Mouse (Mus musculus) liver, embryonic 14.5 days (tissue): Measurements from ENCODE around the gene Pzp. TPM values are rescaled to one million over a fixed set of nuclear protein-coding genes. Genes with fewer than 3 reads are reported as not detected.
A peak's percentile ranks its signal among the peaks of the same experiment; 100 is the strongest.

ENCODE experiments used
- ATAC-seq: fragments of 200-750 bp; cut with Nextera tagmentation; 2 replicates; pipeline ENCODE4 v1.8.0; 2017; ENCODE audit warnings: moderate number of reproducible peaks, mild to moderate bottlenecking, moderate library complexity; ENCODE audit not compliant: insufficient read depth
- DNase-seq, 3 experiments: peaks; one replicate each; pipeline ENCODE4 v3.0.0-alpha.2; 2012 to 2013; ENCODE audit warnings: low read depth in 3 of 3, low spot score in 3 of 3
- H3K27ac ChIP-seq: fragments of 300-500 bp; sonication (generic); 2 replicates; pipeline ENCODE4 v1.5.1; 2014; ENCODE audit warnings: moderate library complexity, mild to moderate bottlenecking, control low read depth, inconsistent platforms
- H3K27me3 ChIP-seq: fragments of 300-500 bp; sonication (generic); 2 replicates; pipeline ENCODE4 v1.6.1; 2014; ENCODE audit warnings: mild to moderate bottlenecking, low read length, moderate library complexity; ENCODE audit not compliant: control insufficient read depth, insufficient read depth
- H3K36me3 ChIP-seq: fragments of 300-500 bp; sonication (generic); replicated peaks from 2 replicates; pipeline ENCODE4 v1.6.1; 2014; ENCODE audit warnings: low read depth; ENCODE audit not compliant: control insufficient read depth, insufficient read depth
- H3K4me1 ChIP-seq, 2 experiments: fragments of 200-500 bp in 1 of 2; fragments of 300-500 bp in 1 of 2; sonication (generic) in 1 of 2; replicated peaks; 2 replicates each; pipeline ENCODE4 v1.6.1; 2012 to 2014; ENCODE audit warnings: antibody characterized with exemption in 1 of 2, inconsistent platforms in 1 of 2, low read length in 1 of 2; ENCODE audit not compliant: control insufficient read depth in 2 of 2, insufficient read depth in 2 of 2
- H3K4me2 ChIP-seq: fragments of 300-500 bp; sonication (generic); 2 replicates; pipeline ENCODE4 v1.6.1; 2014; ENCODE audit warnings: low read depth, mild to moderate bottlenecking, control low read depth, moderate library complexity
- H3K4me3 ChIP-seq, 2 experiments: fragments of 200-500 bp in 1 of 2; fragments of 300-500 bp in 1 of 2; sonication (generic) in 1 of 2; 2 replicates each; pipeline ENCODE4 v1.5.1; 2012 to 2014; ENCODE audit warnings: low read depth in 2 of 2, low read length in 2 of 2, mild to moderate bottlenecking in 2 of 2, control low read depth in 1 of 2, inconsistent platforms in 1 of 2, moderate library complexity in 1 of 2; ENCODE audit not compliant: insufficient read depth in 1 of 2
- H3K9ac ChIP-seq: fragments of 300-500 bp; sonication (generic); replicated peaks from 2 replicates; pipeline ENCODE4 v1.6.1; 2014; ENCODE audit warnings: mild to moderate bottlenecking, control low read depth, moderate library complexity
- H3K9me3 ChIP-seq: fragments of 300-500 bp; sonication (generic); 2 replicates; pipeline ENCODE4 v1.6.1; 2016; ENCODE audit warnings: low read length, mixed read lengths; ENCODE audit not compliant: control insufficient read depth
- CTCF ChIP-seq: IDR thresholded peaks from 2 replicates; pipeline ENCODE4 v1.5.1; 2016; ENCODE audit warnings: antibody characterized with exemption, low read depth, control low read depth
- EP300 ChIP-seq: IDR thresholded peaks from 2 replicates; pipeline ENCODE4 v1.6.1; 2016; ENCODE audit warnings: antibody characterized with exemption, low read depth
- WGBS: fragments of 180-500 bp; shearing (Covaris S2); extraction: QIAGEN DNeasy Blood & Tissue Kit; methylation state at CpG from one replicate; pipeline ENCODE4 v1.1.7; 2014; ENCODE audit not compliant: insufficient replicate concordance; 5-methylcytosine and 5-hydroxymethylcytosine counted together
- polyA plus RNA-seq, 2 experiments: library from polyadenylated mRNA; depleted of rRNA in 1 of 2; stranded (reverse) in 1 of 2; unstranded in 1 of 2; fragments of >200 nt; fragmentation: Nextera tagmentation in 1 of 2; extraction: Ambion mirVana in 1 of 2; gene quantifications; 2 replicates each; pipeline versions ENCODE4 v1.2.1 to v1.2.3; 2012 to 2014

Gene Pzp
- polyA plus RNA-seq, 2 experiments, result 187 to 201 TPM

DNA sequence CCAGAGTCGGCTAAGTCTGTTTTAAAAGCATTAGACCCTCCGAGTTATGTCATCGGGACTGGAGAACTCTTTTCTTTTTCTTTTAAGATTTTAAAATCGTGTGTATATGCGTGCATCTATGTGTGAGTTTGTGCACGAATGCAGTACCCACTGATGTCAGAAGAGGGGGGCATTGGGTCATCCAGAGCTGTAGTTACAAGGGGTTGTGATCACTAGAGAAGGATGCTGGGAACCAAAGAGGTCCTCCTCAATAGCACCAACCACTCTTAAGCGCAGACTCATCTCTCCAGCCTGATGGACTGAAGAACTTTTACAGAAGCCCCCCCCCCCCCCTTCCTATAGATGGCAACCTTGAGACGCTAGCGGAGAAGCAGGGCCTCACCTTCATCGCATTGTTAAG is 36.4 kb downstream of the Pzp start:
- Histone ChIP-seq H3K27me3 (no peaks in the 10 kb centered on the region), H3K9me3 (no peaks in the 10 kb centered on the region), H3K4me2 (no peak overlapping the region), H3K4me3 (no peak overlapping the region), H3K36me3 (no peaks in the 10 kb centered on the region; the same call in 1 of the 2 replicates), H3K27ac (no peak overlapping the region), H3K4me1 (no peaks in the 10 kb centered on the region), H3K9ac (no peak overlapping the region)
- ATAC-seq (no peak), DNase-seq (no peak)
- no peak for TF ChIP-seq EP300
- no peak for TF ChIP-seq CTCF
- WGBS, result 73% methylated on average over 10 of the region's 10 CpGs

DNA sequence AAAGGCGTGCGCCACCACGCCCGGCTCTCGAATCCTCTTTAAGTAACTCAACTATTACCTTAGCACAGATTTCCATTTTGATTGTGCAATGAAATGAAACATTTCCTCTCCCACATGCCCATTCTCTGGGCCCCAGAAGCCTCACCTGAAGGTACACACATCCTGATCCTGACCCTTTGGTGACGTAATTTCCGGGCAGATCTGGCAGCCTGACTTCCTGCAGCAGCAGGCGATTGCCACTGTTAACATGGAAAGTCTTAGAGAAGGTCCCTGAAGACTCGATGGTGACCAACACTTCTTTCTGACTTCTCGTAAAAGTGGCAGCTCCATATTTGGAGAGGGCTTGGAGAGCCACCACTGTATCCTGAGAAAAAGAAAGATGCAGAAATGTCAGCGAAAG is 38.8 kb downstream of the Pzp start:
- Histone ChIP-seq H3K27ac (no peak overlapping the region), H3K9ac (no peak overlapping the region), H3K4me1 (no peaks in the 10 kb centered on the region), H3K27me3 (no peaks in the 10 kb centered on the region), H3K9me3 (no peaks in the 10 kb centered on the region), H3K36me3 (no peaks in the 10 kb centered on the region; the same call in 1 of the 2 replicates), H3K4me3 (no peak overlapping the region), H3K4me2 (no peak overlapping the region)
- TF ChIP-seq CTCF (no peak), EP300 (no peak)
- WGBS, result 68% methylated on average over 11 of the region's 11 CpGs
- no peak for DNase-seq
- no peak for ATAC-seq

DNA sequence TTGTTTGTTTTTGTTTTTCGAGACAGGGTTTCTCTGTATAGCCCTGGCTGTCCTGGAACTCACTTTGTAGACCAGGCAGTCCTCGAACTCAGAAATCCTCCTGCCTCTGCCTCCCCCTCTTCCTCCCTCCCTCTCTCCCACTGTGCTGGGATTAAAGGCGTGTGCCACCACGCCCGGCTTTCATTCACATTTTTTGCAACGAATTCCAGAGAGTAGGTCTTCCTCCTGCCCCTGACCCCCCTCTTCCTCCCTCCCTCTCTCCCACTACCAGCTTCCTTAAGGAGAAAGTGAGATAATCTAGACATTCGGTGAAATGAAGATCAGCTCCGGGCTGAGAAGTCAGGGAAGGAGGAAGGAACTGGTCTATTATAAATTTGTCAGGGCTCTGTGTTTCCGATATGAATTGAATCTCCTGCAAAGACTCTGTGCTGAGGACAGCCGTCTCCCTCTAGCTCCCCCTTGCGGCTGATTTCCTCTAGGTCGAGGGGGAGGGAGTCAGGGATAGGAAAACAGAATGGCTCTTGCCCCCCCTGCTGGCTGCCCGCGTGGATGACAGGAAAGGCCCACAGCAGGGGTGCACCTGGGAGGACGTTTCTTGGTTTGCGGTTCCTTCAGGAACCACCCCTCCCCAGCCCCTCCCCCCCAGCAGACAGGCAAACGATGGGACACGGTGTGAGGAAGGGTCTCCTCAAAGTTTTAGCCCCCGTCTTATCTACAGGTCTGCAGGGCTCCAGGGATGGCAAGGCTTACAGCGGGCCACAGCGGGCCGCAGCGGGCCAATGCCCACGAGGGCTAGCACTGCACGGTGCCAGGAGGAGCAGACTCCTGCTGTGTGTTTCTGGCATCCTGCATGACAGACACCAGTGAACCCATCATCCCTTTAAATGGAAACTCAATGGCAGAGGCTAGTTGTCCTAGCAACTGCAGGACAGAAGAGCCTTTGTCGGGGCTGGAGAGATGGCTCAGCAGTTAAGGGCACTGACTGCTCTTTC is 46.8 kb downstream of the Pzp start:
- H3K4me3 ChIP-seq, result no peak overlapping the region
- H3K27ac ChIP-seq, result no peak overlapping the region
- 14% methylated on average over 26 of the region's 26 CpGs for WGBS
- no peaks in the 10 kb centered on the region for H3K4me1 ChIP-seq
- H3K36me3 ChIP-seq, result no peaks in the 10 kb centered on the region
- no peaks in the 10 kb centered on the region for H3K27me3 ChIP-seq
- TF ChIP-seq CTCF (peak; percentile 99), EP300 (no peak)
- peak; percentile 80 to 82 (median 80) for DNase-seq
- peak overlapping the region; percentile 39; the same call in 1 of the 2 replicates for H3K4me2 ChIP-seq
- no peaks in the 10 kb centered on the region; the same call in 1 of the 2 replicates for H3K9me3 ChIP-seq
- no peak overlapping the region for H3K9ac ChIP-seq
- ATAC-seq, result peak; percentile 79

DNA sequence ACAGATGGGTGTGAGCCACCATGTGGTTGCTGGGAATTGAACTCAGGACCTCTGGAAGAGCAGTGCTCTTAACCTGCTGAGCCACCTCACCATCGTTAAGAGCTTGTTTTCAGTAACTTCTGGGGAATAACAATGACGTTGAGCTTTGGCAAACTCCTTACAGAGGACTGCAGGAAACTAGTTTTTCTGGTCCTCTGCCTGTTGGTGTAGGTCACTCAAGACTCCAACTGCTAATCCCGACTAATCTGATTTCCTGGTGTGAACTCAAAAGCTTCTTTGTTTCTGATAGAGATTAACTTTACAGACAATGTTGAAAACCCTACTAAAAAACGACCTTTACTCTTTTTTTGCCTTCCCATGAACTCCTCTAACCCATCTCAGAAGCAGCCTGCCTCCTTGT is 49.0 kb downstream of the Pzp start:
- TF ChIP-seq EP300 (no peak), CTCF (no peak)
- WGBS, result 22% methylated on average over 4 of the region's 4 CpGs
- H3K36me3 ChIP-seq, result no peaks in the 10 kb centered on the region

DNA sequence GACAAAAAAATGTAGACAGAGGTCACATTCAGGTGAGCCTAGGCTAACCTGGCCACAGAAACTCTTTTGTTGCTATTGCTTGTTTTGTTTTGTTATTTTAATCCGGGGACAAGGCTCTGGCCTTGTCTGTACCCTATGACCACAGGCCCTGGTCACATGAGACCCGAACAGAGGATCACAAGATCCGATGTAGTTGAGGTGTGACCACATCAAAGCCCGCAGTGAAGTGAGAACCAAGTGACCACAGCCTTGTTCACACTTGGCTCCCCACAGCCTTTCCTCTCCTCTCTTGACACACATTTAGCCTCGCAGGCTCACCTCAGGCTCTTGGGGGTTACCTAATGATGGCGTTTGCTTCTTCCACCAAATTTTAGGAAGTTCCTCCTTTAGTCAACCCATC is 52.4 kb downstream of the Pzp start:
- Histone ChIP-seq H3K27me3 (no peaks in the 10 kb centered on the region), H3K9me3 (no peaks in the 10 kb centered on the region; the same call in 1 of the 2 replicates), H3K4me1 (peaks cover 0 to 2% of the 10 kb centered on the region in 2 experiments; a peak in 1 of 4 replicates), H3K4me2 (no peak overlapping the region), H3K9ac (no peak overlapping the region), H3K4me3 (no peak overlapping the region), H3K36me3 (no peaks in the 10 kb centered on the region), H3K27ac (no peak overlapping the region)
- 65% methylated on average over 6 of the region's 6 CpGs for WGBS
- no peak for DNase-seq
- no peak for ATAC-seq
- TF ChIP-seq CTCF, result no peak
- no peak for TF ChIP-seq EP300

More for the DNA sequence above, 49.0 kb downstream of the Pzp start:
- ATAC-seq, result no peak
- H3K9me3 ChIP-seq, result no peaks in the 10 kb centered on the region; the same call in 1 of the 2 replicates
- H3K4me1 ChIP-seq, result no peaks in the 10 kb centered on the region
- DNase-seq, result no peak
- H3K4me3 ChIP-seq, result no peak overlapping the region
- no peak overlapping the region for H3K9ac ChIP-seq
- no peaks in the 10 kb centered on the region for H3K27me3 ChIP-seq
- no peak overlapping the region for H3K4me2 ChIP-seq
- H3K27ac ChIP-seq, result no peak overlapping the region
